ENCODE assay signal across 13 mouse cellular contexts in the genomic region with DNA sequence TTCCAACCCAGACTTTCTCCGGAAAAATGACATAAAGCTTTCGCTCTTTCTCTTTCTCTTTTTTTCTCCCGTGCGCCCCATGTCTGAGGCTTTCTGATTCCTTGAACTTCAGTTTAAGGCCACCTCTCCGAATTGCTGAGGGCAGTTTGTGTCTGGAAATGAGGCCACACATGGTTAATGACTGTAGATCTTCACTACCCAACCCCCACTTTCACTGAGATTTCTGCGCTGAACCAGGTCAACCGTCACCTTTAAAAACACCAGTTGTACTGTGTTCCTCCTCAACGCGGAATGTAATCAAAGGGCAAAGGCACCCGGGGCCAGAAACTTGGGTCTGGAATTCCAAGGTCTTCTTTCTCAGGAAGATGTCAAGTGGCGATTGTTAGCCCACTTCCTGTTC. TPM values are rescaled to one million over a fixed set of nuclear protein-coding genes. Genes with fewer than 3 reads are reported as not detected.
DNase-seq lines count a peak whose midpoint lies in the region; ATAC-seq and TF ChIP-seq lines count a peak whose summit lies in the region.
"Had no signal": no experiment of that assay in that cellular context is flagged by ENCODE, and none has a peak within 500 bp of the region (broad histone marks: within the 10 kb centered on the region; RNA-seq: fewer than 3 reads in every experiment).

No protein-coding gene starts in this region.

- H3K9ac ChIP-seq in CH12.LX (ENCODE audit: insufficient read depth, low read depth) (no peak overlapping the region), ES-E14 (ENCODE audit: insufficient read depth, low read depth, low read length, poor library complexity, severe bottlenecking) (peak overlapping the region; percentile 46; the same call in 1 of the 2 replicates)
- H3K9ac ChIP-seq in limb, embryonic 12.5 days (replicated peaks), result no peak overlapping the region

- ATAC-seq in limb, embryonic 12.5 days (ENCODE audit: insufficient number of reproducible peaks, insufficient read depth, low FRiP score, low TSS enrichment, low read depth), result no peak

- no peak for TF ChIP-seq RAD21 in CH12.LX (IDR thresholded peaks at IDR 0.05; ENCODE audit: low read depth, low read length)

- no peak for TF ChIP-seq POLR2A in CH12.LX (IDR thresholded peaks at IDR 0.05; ENCODE audit: low read depth, low read length)

- TF ChIP-seq EP300 in CH12.LX (IDR thresholded peaks at IDR 0.05; ENCODE audit: low read length), result no peak

- in situ Hi-C loops in CH12.LX (cut with MboI; ENCODE audit: low pct_ligation_motif_present, low pct_unique_long_range_greater_than_20kb, low sequenced_read_pairs) (no loop called here), ES-E14 (cut with MboI; ENCODE audit: low sequenced_read_pairs in 2 of 2, unreplicated experiment in 2 of 2) (no loop called here)

- TF ChIP-seq CTCF in CH12.LX (conservative IDR thresholded peaks at IDR 0.05 in 1 of 2, IDR thresholded peaks at IDR 0.05 in 1 of 2; ENCODE audit: low read depth in 2 of 2, low read length in 2 of 2), result no peak

- dilution Hi-C loops in CH12.LX (cut with MboI; ENCODE audit: extremely low pct_ligation_motif_present, extremely low pct_unique_long_range_greater_than_20kb, low sequenced_read_pairs), result no loop called here

- H3K79me2 ChIP-seq in CH12.LX (replicated peaks; ENCODE audit: control insufficient read depth, extremely low read depth, insufficient read depth, poor library complexity, severe bottlenecking), result no peaks in the 10 kb centered on the region

- no peak overlapping the region for H3K4me3 ChIP-seq in CH12.LX (replicated peaks in 1 of 3; ENCODE audit: low read depth in 2 of 3, low read length in 2 of 3, poor library complexity in 1 of 3)
- no peak overlapping the region; a peak in 1 of 4 replicates for H3K4me3 ChIP-seq in ES-E14 (ENCODE audit: insufficient read depth in 1 of 2, low read depth in 1 of 2, low read length in 2 of 2, poor library complexity in 1 of 2, severe bottlenecking in 1 of 2)
- H3K4me3 ChIP-seq in limb, embryonic 12.5 days (replicated peaks), result 0 out of 2 replicates have a peak overlapping the region, but pooled peaks have one; percentile 0
- H3K4me3 ChIP-seq in heart, embryonic 10.5 days, result no peak overlapping the region
- H3K4me3 ChIP-seq in forebrain, embryonic 10.5 days, result no peak overlapping the region

- peaks cover 96% of the 10 kb centered on the region for H3K27me3 ChIP-seq in CH12.LX (replicated peaks)
- H3K27me3 ChIP-seq in limb, embryonic 12.5 days, result peaks cover 99% of the 10 kb centered on the region
- H3K27me3 ChIP-seq in heart, embryonic 10.5 days (ENCODE audit: insufficient read depth, poor library complexity, severe bottlenecking), result peaks cover 100% of the 10 kb centered on the region
- peaks cover 100% of the 10 kb centered on the region for H3K27me3 ChIP-seq in forebrain, embryonic 10.5 days (ENCODE audit: poor library complexity, severe bottlenecking)

- H3K4me1 ChIP-seq in CH12.LX (ENCODE audit: control insufficient read depth in 1 of 2, insufficient read depth in 2 of 2) (peaks cover 7 to 14% of the 10 kb centered on the region in 2 experiments; a peak in 3 of 4 replicates), ES-E14 (ENCODE audit: control insufficient read depth in 2 of 2, insufficient read depth in 2 of 2, low read length in 2 of 2, poor library complexity in 1 of 2) (peaks cover 11 to 13% of the 10 kb centered on the region in 2 experiments)
- H3K4me1 ChIP-seq in limb, embryonic 12.5 days (replicated peaks), result peaks cover 31% of the 10 kb centered on the region
- peaks cover 16% of the 10 kb centered on the region for H3K4me1 ChIP-seq in heart, embryonic 10.5 days
- peaks cover 7% of the 10 kb centered on the region; the same call in 1 of the 2 replicates for H3K4me1 ChIP-seq in forebrain, embryonic 10.5 days

- H3K27ac ChIP-seq in CH12.LX (ENCODE audit: insufficient read depth, low read depth) (no peak overlapping the region), ES-E14 (ENCODE audit: insufficient read depth, low read depth, low read length, poor library complexity, severe bottlenecking) (no peak overlapping the region)
- no peak overlapping the region for H3K27ac ChIP-seq in limb, embryonic 12.5 days
- H3K27ac ChIP-seq in heart, embryonic 10.5 days, result no peak overlapping the region
- no peak overlapping the region for H3K27ac ChIP-seq in forebrain, embryonic 10.5 days

- DNase-seq in CH12.LX (ENCODE audit: extremely low read depth) (no peak), ES-E14 (ENCODE audit: low read depth, low spot score) (no peak)
- DNase-seq in kidney, adult 8-10 months, result peak; percentile 67 to 91
- DNase-seq in thymus, postnatal 36 days, result no peak
- no peak for DNase-seq in heart, embryonic 10.5 days (ENCODE audit: low spot score)
- no peak for DNase-seq in forebrain, embryonic 10.5 days (ENCODE audit: extremely low spot score, low spot score)
- DNase-seq: gastrocnemius, postnatal 25 days; heart, postnatal 10 days; lung, adult 2 months had no signal

- H3K36me3 ChIP-seq in CH12.LX (replicated peaks in 1 of 2; ENCODE audit: control insufficient read depth in 1 of 2, insufficient read depth in 1 of 2, low read length in 1 of 2), result no peaks in the 10 kb centered on the region
- no peaks in the 10 kb centered on the region for H3K36me3 ChIP-seq in ES-E14 (ENCODE audit: control insufficient read depth, insufficient read depth, low read length, poor library complexity, severe bottlenecking)
- no peaks in the 10 kb centered on the region for H3K36me3 ChIP-seq in limb, embryonic 12.5 days
- H3K36me3 ChIP-seq in heart, embryonic 10.5 days, result no peaks in the 10 kb centered on the region
- no peaks in the 10 kb centered on the region for H3K36me3 ChIP-seq in forebrain, embryonic 10.5 days (replicated peaks)

- H3K9me3 ChIP-seq in CH12.LX (replicated peaks; ENCODE audit: low read length) (no peaks in the 10 kb centered on the region), ES-E14 (ENCODE audit: control insufficient read depth, insufficient read depth, low read depth, low read length) (no peaks in the 10 kb centered on the region)
- H3K9me3 ChIP-seq in limb, embryonic 12.5 days, result no peaks in the 10 kb centered on the region
- H3K9me3 ChIP-seq in heart, embryonic 10.5 days, result no peaks in the 10 kb centered on the region
- H3K9me3 ChIP-seq in forebrain, embryonic 10.5 days, result no peaks in the 10 kb centered on the region

- 3% methylated on average over 11 of the region's 11 CpGs for WGBS in limb, embryonic 12.5 days
- WGBS in heart, embryonic 10.5 days, result 1% methylated on average over 11 of the region's 11 CpGs
- 2% methylated on average over 11 of the region's 11 CpGs for WGBS in forebrain, embryonic 10.5 days

- H3K4me2 ChIP-seq in CH12.LX (ENCODE audit: insufficient read depth, low read depth, poor library complexity, severe bottlenecking), result peak overlapping the region; percentile 19; the same call in 1 of the 2 replicates
- H3K4me2 ChIP-seq in limb, embryonic 12.5 days, result peak overlapping the region; percentile 53; the same call in 1 of the 2 replicates

TF ChIP-seq in CH12.LX, 34 proteins besides CTCF, POLR2A, EP300 and RAD21 (continues in another document):
- TF ChIP-seq MXI1 (IDR thresholded peaks at IDR 0.05; ENCODE audit: low read depth, low read length), result no peak

TF ChIP-seq in ES-E14, 5 proteins besides CTCF, POLR2A, EP300 and RAD21 (continues in another document):
- TF ChIP-seq ZC3H11A (IDR thresholded peaks at IDR 0.05; ENCODE audit: borderline replicate concordance, low read depth, low read length), result no peak

RNA-seq across cellular contexts. Expression of gene Hoxb9, which starts 17.0 kb away (rescaled TPM):
- total RNA-seq in CH12.LX (2012; rRNA removed) (not detected in 2 replicates), CH12.LX (2014; rRNA removed) (not detected in 2 replicates), ES-E14 (2012; rRNA removed) (1.2 and 3.3 TPM in 2 replicates)
- polyA plus RNA-seq in CH12.LX (2012; ENCODE audit: insufficient read length, low read depth), result not detected in 2 replicates
- polyA plus RNA-seq in limb, embryonic 12.5 days (2016; fragmentation: Nextera tagmentation; extraction: Ambion mirVana), result 1.0 and 1.3 TPM in 2 replicates
- 0.75 TPM in 1 of 2 replicates, not detected in the other for polyA plus RNA-seq in heart, embryonic 10.5 days (2016; fragmentation: Nextera tagmentation; extraction: Ambion mirVana)
- not detected in 2 replicates for polyA plus RNA-seq in forebrain, embryonic 10.5 days (2016; fragmentation: Nextera tagmentation; extraction: Ambion mirVana)
- total RNA-seq: heart, postnatal 10 days; layer of hippocampus, adult 8-10 months; left cerebral cortex, postnatal 36 days had no signal
- polyA plus RNA-seq: lung, adult 2 months had no signal

RNA-seq across cellular contexts. Expression of gene Hoxb8, which starts 27.5 kb away (rescaled TPM):
- total RNA-seq in CH12.LX (2012; rRNA removed) (not detected in 2 replicates), CH12.LX (2014; rRNA removed) (not detected in 2 replicates), ES-E14 (2012; rRNA removed) (0.18 TPM in 1 of 2 replicates, not detected in the other)
- polyA plus RNA-seq in CH12.LX (2012; ENCODE audit: insufficient read length, low read depth), result not detected in 2 replicates
- polyA plus RNA-seq in limb, embryonic 12.5 days (2016; fragmentation: Nextera tagmentation; extraction: Ambion mirVana), result 0.24 and 0.40 TPM in 2 replicates
- 0.30 TPM in 1 of 2 replicates, not detected in the other for polyA plus RNA-seq in heart, embryonic 10.5 days (2016; fragmentation: Nextera tagmentation; extraction: Ambion mirVana)
- not detected in 2 replicates for polyA plus RNA-seq in forebrain, embryonic 10.5 days (2016; fragmentation: Nextera tagmentation; extraction: Ambion mirVana)
- total RNA-seq: heart, postnatal 10 days; layer of hippocampus, adult 8-10 months; left cerebral cortex, postnatal 36 days had no signal

RNA-seq across cellular contexts. Expression of gene Hoxb7, which starts 32.2 kb away (rescaled TPM):
- total RNA-seq in CH12.LX (2012; rRNA removed), result not detected in 2 replicates
- total RNA-seq in CH12.LX (2014; rRNA removed), result not detected in 2 replicates
- not detected in 2 replicates for polyA plus RNA-seq in CH12.LX (2012; ENCODE audit: insufficient read length, low read depth)
- 0.98 TPM in 1 of 2 replicates, not detected in the other for total RNA-seq in ES-E14 (2012; rRNA removed)
- 1.8 and 2.1 TPM in 2 replicates for polyA plus RNA-seq in limb, embryonic 12.5 days (2016; fragmentation: Nextera tagmentation; extraction: Ambion mirVana)
- polyA plus RNA-seq in heart, embryonic 10.5 days (2016; fragmentation: Nextera tagmentation; extraction: Ambion mirVana), result 0.11 and 1.3 TPM in 2 replicates
- not detected in 2 replicates for polyA plus RNA-seq in forebrain, embryonic 10.5 days (2016; fragmentation: Nextera tagmentation; extraction: Ambion mirVana)
- total RNA-seq: heart, postnatal 10 days; layer of hippocampus, adult 8-10 months; left cerebral cortex, postnatal 36 days had no signal
- polyA plus RNA-seq: testis, adult 2 months had no signal

RNA-seq across cellular contexts. Expression of gene Hoxb6, which starts 38.1 kb away (rescaled TPM):
- total RNA-seq in CH12.LX (2012; rRNA removed), result 0.34 and 1.1 TPM in 2 replicates
- total RNA-seq in CH12.LX (2014; rRNA removed), result 0.12 TPM in 1 of 2 replicates, not detected in the other
- polyA plus RNA-seq in CH12.LX (2012; ENCODE audit: insufficient read length, low read depth), result 0.31 and 0.53 TPM in 2 replicates
- 0.22 and 0.26 TPM in 2 replicates for total RNA-seq in ES-E14 (2012; rRNA removed)
- 1.0 and 1.1 TPM in 2 replicates for polyA plus RNA-seq in limb, embryonic 12.5 days (2016; fragmentation: Nextera tagmentation; extraction: Ambion mirVana)
- 0.42 and 2.2 TPM in 2 replicates for polyA plus RNA-seq in heart, embryonic 10.5 days (2016; fragmentation: Nextera tagmentation; extraction: Ambion mirVana)
- not detected in 2 replicates for polyA plus RNA-seq in forebrain, embryonic 10.5 days (2016; fragmentation: Nextera tagmentation; extraction: Ambion mirVana)
- total RNA-seq: heart, postnatal 10 days; layer of hippocampus, adult 8-10 months; left cerebral cortex, postnatal 36 days had no signal

RNA-seq across cellular contexts. Expression of gene Hoxb5, which starts 48.9 kb away (rescaled TPM):
- 0.04 and 0.08 TPM in 2 replicates for total RNA-seq in CH12.LX (2012; rRNA removed)
- total RNA-seq in CH12.LX (2014; rRNA removed), result not detected in 2 replicates
- polyA plus RNA-seq in CH12.LX (2012; ENCODE audit: insufficient read length, low read depth), result 0.13 TPM in 1 of 2 replicates, not detected in the other
- 0.09 and 0.16 TPM in 2 replicates for total RNA-seq in ES-E14 (2012; rRNA removed)
- polyA plus RNA-seq in limb, embryonic 12.5 days (2016; fragmentation: Nextera tagmentation; extraction: Ambion mirVana), result 0.83 and 2.1 TPM in 2 replicates
- polyA plus RNA-seq in heart, embryonic 10.5 days (2016; fragmentation: Nextera tagmentation; extraction: Ambion mirVana), result 1.0 and 5.2 TPM in 2 replicates
- not detected in 2 replicates for polyA plus RNA-seq in forebrain, embryonic 10.5 days (2016; fragmentation: Nextera tagmentation; extraction: Ambion mirVana)
- total RNA-seq: layer of hippocampus, adult 8-10 months; left cerebral cortex, postnatal 36 days had no signal

Comparison
In these comparisons a context has a peak if more than half of its experiments do, and no peak if none do; other contexts are left out.
1. DNase-seq: peak in kidney, adult 8-10 months (2 of 2); none in CH12.LX (single experiment), ES-E14 (single experiment), thymus, postnatal 36 days (0 of 2), heart, embryonic 10.5 days (single experiment) and forebrain, embryonic 10.5 days (single experiment).